Mouse (Mus musculus): Measurements from ENCODE around the gene B4galnt2.

GRCm38 (mm10) chr11:95828181-95828964 is 86.3 kb downstream of the B4galnt2 start:
- TF ChIP-seq CTCF (IDR thresholded peaks at IDR 0.05; ENCODE audit: insufficient read depth, low read length) (no peak), POLR2A (IDR thresholded peaks at IDR 0.05; ENCODE audit: borderline replicate concordance, extremely low read depth, low read depth, low read length) (0 out of 2 replicates have a peak, but pooled peaks have one; percentile 7)

All from lung, adult 2 months (tissue).